8 mouse cellular contexts compared by ENCODE assay signal in genomic region chr7:81788536-81788935, GRCm38 (mm10). TPM values are rescaled to one million over a fixed set of nuclear protein-coding genes. Genes with fewer than 3 reads are reported as not detected.
DNase-seq lines count a peak whose midpoint lies in the region; ATAC-seq lines count a peak whose summit lies in the region.

No protein-coding gene starts in this region.

- WGBS in forebrain, embryonic 11.5 days, result 4% methylated on average over 5 of the region's 5 CpGs
- 6% methylated on average over 5 of the region's 5 CpGs for WGBS in midbrain, embryonic 12.5 days

- no peaks in the 10 kb centered on the region for H3K27me3 ChIP-seq in forebrain, embryonic 11.5 days (ENCODE audit: control insufficient read depth, insufficient read depth, low read length)
- no peaks in the 10 kb centered on the region for H3K27me3 ChIP-seq in midbrain, embryonic 12.5 days

- no peak for ATAC-seq in forebrain, embryonic 11.5 days (replicated peaks; ENCODE audit: low FRiP score)
- ATAC-seq in midbrain, embryonic 12.5 days (ENCODE audit: low FRiP score, low read depth), result no peak

- peak overlapping the region; percentile 84 for H3K27ac ChIP-seq in forebrain, embryonic 11.5 days (ENCODE audit: low read depth, low read length)
- peak overlapping the region; percentile 99 for H3K27ac ChIP-seq in midbrain, embryonic 12.5 days (replicated peaks)

- H3K4me3 ChIP-seq in forebrain, embryonic 11.5 days (ENCODE audit: low read depth, low read length), result peak overlapping the region; percentile 48
- H3K4me3 ChIP-seq in midbrain, embryonic 12.5 days, result peak overlapping the region; percentile 62

- H3K36me3 ChIP-seq in forebrain, embryonic 11.5 days (ENCODE audit: control insufficient read depth, insufficient read depth, low read length), result no peaks in the 10 kb centered on the region
- peaks cover 31% of the 10 kb centered on the region for H3K36me3 ChIP-seq in midbrain, embryonic 12.5 days

- H3K4me2 ChIP-seq in forebrain, embryonic 11.5 days (ENCODE audit: low read depth, low read length, severe bottlenecking), result peak overlapping the region; percentile 63
- peak overlapping the region; percentile 73 for H3K4me2 ChIP-seq in midbrain, embryonic 12.5 days (replicated peaks)

- H3K4me1 ChIP-seq in forebrain, embryonic 11.5 days (replicated peaks; ENCODE audit: control insufficient read depth, insufficient read depth, low read length), result peaks cover 5% of the 10 kb centered on the region; the same call in 1 of the 2 replicates
- peaks cover 12% of the 10 kb centered on the region for H3K4me1 ChIP-seq in midbrain, embryonic 12.5 days

- H3K9me3 ChIP-seq in forebrain, embryonic 11.5 days (ENCODE audit: control insufficient read depth, low read length), result no peaks in the 10 kb centered on the region
- no peaks in the 10 kb centered on the region for H3K9me3 ChIP-seq in midbrain, embryonic 12.5 days

- peak; percentile 28 for DNase-seq in adrenal gland, postnatal 10 days
- DNase-seq in adrenal gland, adult 8-10 months, result no peak
- DNase-seq in thymus, postnatal 0 days (ENCODE audit: low spot score), result peak; percentile 19
- DNase-seq in thymus, postnatal 10 days (ENCODE audit: low spot score in 2 of 2), result no peak
- no peak for DNase-seq in forebrain, embryonic 11.5 days (ENCODE audit: low spot score)
- DNase-seq in kidney, postnatal 10 days, result peak; percentile 34
- no peak for DNase-seq in spleen, postnatal 14 days (ENCODE audit: low spot score in 2 of 2)

- H3K9ac ChIP-seq in forebrain, embryonic 11.5 days (ENCODE audit: low read length), result peak overlapping the region; percentile 75
- H3K9ac ChIP-seq in midbrain, embryonic 12.5 days (replicated peaks), result peak overlapping the region; percentile 72

RNA-seq across cellular contexts. Expression of gene 3110040N11Rik, which starts 0.7 kb away (rescaled TPM):
- total RNA-seq in adrenal gland, postnatal 10 days (2021), result 10 to 100 TPM; 30.3 to 30.4 TPM
- total RNA-seq in adrenal gland, adult 8-10 months (2022), result 10 to 100 TPM; 42.5 to 46.9 (median 45.0) TPM
- polyA plus RNA-seq in thymus, postnatal 0 days (2015; fragmentation: Nextera tagmentation; extraction: Ambion mirVana), result 61.1 and 65.7 TPM in 2 replicates
- polyA plus RNA-seq in forebrain, embryonic 11.5 days (2014; fragmentation: Nextera tagmentation; extraction: Ambion mirVana), result 31.9 and 41.2 TPM in 2 replicates
- polyA plus RNA-seq in midbrain, embryonic 12.5 days (2016; fragmentation: Nextera tagmentation; extraction: Ambion mirVana), result 43.2 and 45.0 TPM in 2 replicates

RNA-seq across cellular contexts. Expression of gene Ramac, which starts 25.8 kb away (rescaled TPM):
- total RNA-seq in adrenal gland, postnatal 10 days (2021), result 10 to 100 TPM; 41.5 to 45.5 TPM
- 10 to 100 TPM; 46.9 to 62.3 (median 54.4) TPM for total RNA-seq in adrenal gland, adult 8-10 months (2022)
- polyA plus RNA-seq in thymus, postnatal 0 days (2015; fragmentation: Nextera tagmentation; extraction: Ambion mirVana), result 180 and 185 TPM in 2 replicates
- polyA plus RNA-seq in forebrain, embryonic 11.5 days (2014; fragmentation: Nextera tagmentation; extraction: Ambion mirVana), result 117 and 130 TPM in 2 replicates
- polyA plus RNA-seq in midbrain, embryonic 12.5 days (2016; fragmentation: Nextera tagmentation; extraction: Ambion mirVana), result 129 and 135 TPM in 2 replicates

RNA-seq across cellular contexts. Expression of gene Btbd1, which starts 40.7 kb away (rescaled TPM):
- 100 to 1,000 TPM; 116 to 135 TPM for total RNA-seq in adrenal gland, postnatal 10 days (2021)
- total RNA-seq in adrenal gland, adult 8-10 months (2022), result 100 to 1,000 TPM in 3 of 4 experiments, 10 to 100 TPM in 1; 97.3 to 112 (median 104) TPM
- polyA plus RNA-seq in thymus, postnatal 0 days (2015; fragmentation: Nextera tagmentation; extraction: Ambion mirVana), result 71.8 and 75.0 TPM in 2 replicates
- polyA plus RNA-seq in forebrain, embryonic 11.5 days (2014; fragmentation: Nextera tagmentation; extraction: Ambion mirVana), result 97.6 and 102 TPM in 2 replicates
- polyA plus RNA-seq in midbrain, embryonic 12.5 days (2016; fragmentation: Nextera tagmentation; extraction: Ambion mirVana), result 105 and 113 TPM in 2 replicates

Comparison
In these comparisons a context has a peak if more than half of its experiments do, and no peak if none do; other contexts are left out.
1. DNase-seq: peak in adrenal gland, postnatal 10 days (single experiment), thymus, postnatal 0 days (single experiment) and kidney, postnatal 10 days (single experiment); none in adrenal gland, adult 8-10 months (single experiment), thymus, postnatal 10 days (0 of 2), forebrain, embryonic 11.5 days (single experiment) and spleen, postnatal 14 days (0 of 2).